In genomic region chr8:104640831-104641370, GRCm38 (mm10) we compare ENCODE assay signal across 8 mouse cellular contexts. TPM values are rescaled to one million over a fixed set of nuclear protein-coding genes. Genes with fewer than 3 reads are reported as not detected.
DNase-seq lines count a peak whose midpoint lies in the region; ATAC-seq and TF ChIP-seq lines count a peak whose summit lies in the region.

No protein-coding gene starts in this region.

- peak overlapping the region; percentile 90 for H3K9ac ChIP-seq in kidney, embryonic 15.5 days
- H3K9ac ChIP-seq in neural tube, embryonic 13.5 days: peak overlapping the region; percentile 89

- peak overlapping the region; percentile 91 for H3K4me3 ChIP-seq in cerebellum, adult 2 months (replicated peaks; ENCODE audit: insufficient read depth, low read depth, low read length)
- peak overlapping the region; percentile 94 for H3K4me3 ChIP-seq in thymus, adult 2 months (ENCODE audit: control insufficient read depth, insufficient read depth, low read length)
- peak overlapping the region; percentile 92 for H3K4me3 ChIP-seq in kidney, embryonic 15.5 days (replicated peaks)
- H3K4me3 ChIP-seq in neural tube, embryonic 13.5 days: peak overlapping the region; percentile 91

- no peak for ATAC-seq in kidney, embryonic 15.5 days (replicated peaks; ENCODE audit: low FRiP score)
- ATAC-seq in neural tube, embryonic 13.5 days (ENCODE audit: low read depth): no peak; the same call in 1 of the 2 replicates
- ATAC-seq in activated CD4-positive, CD25-positive, alpha-beta regulatory T cell, adult 4 months: no peak

- H3K9me3 ChIP-seq in kidney, embryonic 15.5 days (replicated peaks): no peaks in the 10 kb centered on the region
- no peaks in the 10 kb centered on the region for H3K9me3 ChIP-seq in neural tube, embryonic 13.5 days

- DNase-seq in cerebellum, adult 2 months: no peak
- DNase-seq in cerebellum, postnatal 10 days: no peak
- DNase-seq in thymus, adult 2 months: no peak
- DNase-seq in thymus, postnatal 36 days: no peak
- no peak for DNase-seq in MN1 (ENCODE audit: low spot score)

- peak overlapping the region; percentile 89 for H3K4me2 ChIP-seq in kidney, embryonic 15.5 days
- peak overlapping the region; percentile 85 for H3K4me2 ChIP-seq in neural tube, embryonic 13.5 days

- no peaks in the 10 kb centered on the region for H3K27me3 ChIP-seq in cerebellum, adult 2 months (ENCODE audit: control insufficient read depth, insufficient read depth, low read length)
- no peaks in the 10 kb centered on the region for H3K27me3 ChIP-seq in thymus, adult 2 months (ENCODE audit: control insufficient read depth, insufficient read depth, low read length)
- no peaks in the 10 kb centered on the region for H3K27me3 ChIP-seq in kidney, embryonic 15.5 days
- H3K27me3 ChIP-seq in neural tube, embryonic 13.5 days: no peaks in the 10 kb centered on the region

- no peak for TF ChIP-seq CTCF in cerebellum, adult 2 months (IDR thresholded peaks at IDR 0.05; ENCODE audit: borderline replicate concordance, insufficient read depth, low read depth, low read length)
- TF ChIP-seq CTCF in thymus, adult 2 months (IDR thresholded peaks at IDR 0.05; ENCODE audit: borderline replicate concordance, control insufficient read depth, extremely low read depth, insufficient read depth, low read length, poor library complexity): no peak

- WGBS in cerebellum, adult 2 months: 9% methylated on average over 25 of the region's 25 CpGs
- WGBS in thymus, adult 2 months: 22% methylated on average over 25 of the region's 25 CpGs
- 3% methylated on average over 25 of the region's 25 CpGs for WGBS in kidney, embryonic 15.5 days
- WGBS in neural tube, embryonic 13.5 days: 13% methylated on average over 25 of the region's 25 CpGs

- peaks cover 6% of the 10 kb centered on the region; the same call in 1 of the 2 replicates for H3K36me3 ChIP-seq in thymus, adult 2 months (ENCODE audit: control insufficient read depth, insufficient read depth, low read length)
- peaks cover 27% of the 10 kb centered on the region for H3K36me3 ChIP-seq in kidney, embryonic 15.5 days
- peaks cover 28% of the 10 kb centered on the region for H3K36me3 ChIP-seq in neural tube, embryonic 13.5 days

- no peak for TF ChIP-seq POLR2A in cerebellum, adult 2 months (IDR thresholded peaks at IDR 0.05; ENCODE audit: borderline replicate concordance, insufficient read depth, low read length)
- TF ChIP-seq POLR2A in thymus, adult 2 months (IDR thresholded peaks at IDR 0.05; ENCODE audit: control insufficient read depth, extremely low read depth, insufficient read depth, low read length, poor library complexity): no peak

- H3K4me1 ChIP-seq in cerebellum, adult 2 months (ENCODE audit: control insufficient read depth, insufficient read depth, low read length): peaks cover 6% of the 10 kb centered on the region; the same call in 1 of the 2 replicates
- H3K4me1 ChIP-seq in thymus, adult 2 months (replicated peaks; ENCODE audit: control insufficient read depth, insufficient read depth, low read length): peaks cover 16% of the 10 kb centered on the region
- peaks cover 18% of the 10 kb centered on the region for H3K4me1 ChIP-seq in kidney, embryonic 15.5 days
- peaks cover 23% of the 10 kb centered on the region for H3K4me1 ChIP-seq in neural tube, embryonic 13.5 days (replicated peaks)

- no peak overlapping the region for H3K27ac ChIP-seq in cerebellum, adult 2 months (ENCODE audit: insufficient read depth, low read length)
- H3K27ac ChIP-seq in thymus, adult 2 months (ENCODE audit: control insufficient read depth, insufficient read depth, low read length): no peak overlapping the region
- H3K27ac ChIP-seq in kidney, embryonic 15.5 days: peak overlapping the region; percentile 72; the same call in 1 of the 2 replicates
- H3K27ac ChIP-seq in neural tube, embryonic 13.5 days (replicated peaks): 0 out of 2 replicates have a peak overlapping the region, but pooled peaks have one; percentile 89

RNA-seq across cellular contexts. Expression of gene Ciao2b, which starts 0.9 kb away (rescaled TPM):
- polyA plus RNA-seq in cerebellum, adult 2 months (2012; rRNA removed): 53.9 and 54.7 TPM in 2 replicates
- 72.0 and 76.9 TPM in 2 replicates for polyA plus RNA-seq in thymus, adult 2 months (2012; rRNA removed)
- 104 and 110 TPM in 2 replicates for polyA plus RNA-seq in kidney, embryonic 15.5 days (2015; fragmentation: Nextera tagmentation; extraction: Ambion mirVana)
- polyA plus RNA-seq in neural tube, embryonic 13.5 days (2015; fragmentation: Nextera tagmentation; extraction: Ambion mirVana): 131 and 143 TPM in 2 replicates
- 100 to 1,000 TPM; 102 to 109 TPM for polyA plus RNA-seq in activated CD4-positive, CD25-positive, alpha-beta regulatory T cell, adult 4 months (2017; shearing (Covaris generic))

RNA-seq across cellular contexts. Expression of gene Rrad, which starts 9.8 kb away (rescaled TPM):
- 3.3 and 3.6 TPM in 2 replicates for polyA plus RNA-seq in cerebellum, adult 2 months (2012; rRNA removed)
- 25.2 and 36.1 TPM in 2 replicates for polyA plus RNA-seq in thymus, adult 2 months (2012; rRNA removed)
- 11.8 and 15.7 TPM in 2 replicates for polyA plus RNA-seq in kidney, embryonic 15.5 days (2015; fragmentation: Nextera tagmentation; extraction: Ambion mirVana)
- polyA plus RNA-seq in neural tube, embryonic 13.5 days (2015; fragmentation: Nextera tagmentation; extraction: Ambion mirVana): 3.7 and 4.9 TPM in 2 replicates
- 10 to 100 TPM; 11.4 to 16.2 TPM for polyA plus RNA-seq in activated CD4-positive, CD25-positive, alpha-beta regulatory T cell, adult 4 months (2017; shearing (Covaris generic))

RNA-seq across cellular contexts. Expression of gene Cdh16, which starts 16.7 kb away (rescaled TPM):
- polyA plus RNA-seq in cerebellum, adult 2 months (2012; rRNA removed): not detected in 2 replicates
- 0.20 and 1.5 TPM in 2 replicates for polyA plus RNA-seq in thymus, adult 2 months (2012; rRNA removed)
- polyA plus RNA-seq in kidney, embryonic 15.5 days (2015; fragmentation: Nextera tagmentation; extraction: Ambion mirVana): 238 and 241 TPM in 2 replicates
- 0.29 and 0.45 TPM in 2 replicates for polyA plus RNA-seq in neural tube, embryonic 13.5 days (2015; fragmentation: Nextera tagmentation; extraction: Ambion mirVana)
- not detected for polyA plus RNA-seq in activated CD4-positive, CD25-positive, alpha-beta regulatory T cell, adult 4 months (2017; shearing (Covaris generic))

RNA-seq across cellular contexts. Expression of gene Pdp2, which starts 49.6 kb away (rescaled TPM):
- polyA plus RNA-seq in cerebellum, adult 2 months (2012; rRNA removed): 6.9 and 7.4 TPM in 2 replicates
- polyA plus RNA-seq in thymus, adult 2 months (2012; rRNA removed): 6.0 and 6.4 TPM in 2 replicates
- polyA plus RNA-seq in kidney, embryonic 15.5 days (2015; fragmentation: Nextera tagmentation; extraction: Ambion mirVana): 17.8 and 18.7 TPM in 2 replicates
- 17.9 and 19.7 TPM in 2 replicates for polyA plus RNA-seq in neural tube, embryonic 13.5 days (2015; fragmentation: Nextera tagmentation; extraction: Ambion mirVana)
- 10 to 100 TPM; 17.1 to 18.9 TPM for polyA plus RNA-seq in activated CD4-positive, CD25-positive, alpha-beta regulatory T cell, adult 4 months (2017; shearing (Covaris generic))

Comparison
In these comparisons a context has a peak if more than half of its experiments do, and no peak if none do; other contexts are left out.
1. H3K27ac ChIP-seq: peak in kidney, embryonic 15.5 days (single experiment) and neural tube, embryonic 13.5 days (single experiment); none in cerebellum, adult 2 months (single experiment) and thymus, adult 2 months (single experiment).
2. RNA of gene Cdh16, which starts 16.7 kb away (polyA plus RNA-seq): 238 to 241 TPM in kidney, embryonic 15.5 days; 0.20 to 1.5 TPM in thymus, adult 2 months, 0.29 to 0.45 TPM in neural tube, embryonic 13.5 days, not detected in cerebellum, adult 2 months and not detected in activated CD4-positive, CD25-positive, alpha-beta regulatory T cell, adult 4 months; every median in the first group is over 10 times any median in the second.
3. Peak in every context shown above with its lines, with median percentiles within 50 percentile points of each other: H3K4me3 ChIP-seq.